Mouse (Mus musculus) thymus, postnatal 14 days (tissue): ENCODE data around the gene AI597479.

ENCODE experiments used
- DNase-seq: peaks from one replicate; pipeline ENCODE4 v3.0.0; 2021

The AI597479 gene

GRCm38 (mm10) chr1:43098031-43098984 is at the start of gene AI597479, which contains the start of gene Tgfbrap1:
Gene AI597479 (plus strand): TSS chr1:43098710.
Gene Tgfbrap1 (minus strand): TSS chr1:43098637.
- peak; percentile 95 for DNase-seq

GRCm38 (mm10) chr1:43051903-43052302 is 46.6 kb upstream of the AI597479 start:
- no peak for DNase-seq

- peak; percentile 50 for DNase-seq
These were observed 32.7 kb upstream of the AI597479 start for GRCm38 (mm10) chr1:43065615-43066310.

- DNase-seq: no peak
These were observed 31.9 kb upstream of the AI597479 start for GRCm38 (mm10) chr1:43066573-43066972.

- DNase-seq: no peak
These were observed 31.0 kb upstream of the AI597479 start for GRCm38 (mm10) chr1:43067551-43067950.

- peak; percentile 9 for DNase-seq
These were observed 27.8 kb upstream of the AI597479 start for GRCm38 (mm10) chr1:43070726-43071125.

GRCm38 (mm10) chr1:43072028-43072427 is 26.5 kb upstream of the AI597479 start:
- DNase-seq: no peak

GRCm38 (mm10) chr1:43072561-43072960 is 25.9 kb upstream of the AI597479 start:
- DNase-seq: no peak

GRCm38 (mm10) chr1:43074791-43075190 is 23.7 kb upstream of the AI597479 start:
- no peak for DNase-seq

- DNase-seq: no peak
These were observed 20.4 kb upstream of the AI597479 start for GRCm38 (mm10) chr1:43078124-43078523.

GRCm38 (mm10) chr1:43082946-43083345 is 15.6 kb upstream of the AI597479 start:
- DNase-seq: no peak

GRCm38 (mm10) chr1:43090418-43090817 is 8.1 kb upstream of the AI597479 start:
- no peak for DNase-seq

GRCm38 (mm10) chr1:43091306-43092055 is 7.0 kb upstream of the AI597479 start:
- DNase-seq: no peak

- DNase-seq: peak; percentile 74
These were observed 6.2 kb upstream of the AI597479 start for GRCm38 (mm10) chr1:43092056-43093015.

- DNase-seq: no peak
These were observed 4.3 kb upstream of the AI597479 start for GRCm38 (mm10) chr1:43094206-43094605.

GRCm38 (mm10) chr1:43108729-43109128 is 10.2 kb downstream of the AI597479 start:
- no peak for DNase-seq

GRCm38 (mm10) chr1:43110556-43110955 is 12.0 kb downstream of the AI597479 start:
- DNase-seq: peak; percentile 77

GRCm38 (mm10) chr1:43112882-43113281 is 14.4 kb downstream of the AI597479 start:
- DNase-seq: peak; percentile 61

GRCm38 (mm10) chr1:43117435-43117834 is 18.9 kb downstream of the AI597479 start:
- no peak for DNase-seq

- no peak for DNase-seq
These were observed 22.4 kb downstream of the AI597479 start for GRCm38 (mm10) chr1:43120950-43121349.

- DNase-seq: no peak
These were observed 24.1 kb downstream of the AI597479 start for GRCm38 (mm10) chr1:43122616-43123015.

- DNase-seq: no peak
These were observed 26.2 kb downstream of the AI597479 start for GRCm38 (mm10) chr1:43124726-43125125.
